Mouse (Mus musculus): ENCODE data around the gene Elf1.

- TF ChIP-seq GABPA (IDR thresholded peaks at IDR 0.05; ENCODE audit: low read depth, low read length) (no peak), EP300 (IDR thresholded peaks at IDR 0.05; ENCODE audit: low read depth in 1 of 2, low read length in 2 of 2) (no peak), CTCF (IDR thresholded peaks at IDR 0.05 in 2 of 3, conservative IDR thresholded peaks at IDR 0.05 in 1 of 3; ENCODE audit: control insufficient read depth in 1 of 3, insufficient read depth in 1 of 3, low read depth in 2 of 3, low read length in 3 of 3, poor library complexity in 1 of 3, severe bottlenecking in 1 of 3) (no peak), KAT2A (conservative IDR thresholded peaks at IDR 0.05; ENCODE audit: low read depth, low read length) (no peak), TAL1 (IDR thresholded peaks at IDR 0.05; ENCODE audit: low read length) (no peak), CHD2 (IDR thresholded peaks at IDR 0.05; ENCODE audit: low read length) (no peak), POLR2AphosphoS2 (IDR thresholded peaks at IDR 0.05; ENCODE audit: low read length) (no peak), ZKSCAN1 (IDR thresholded peaks at IDR 0.05; ENCODE audit: low read depth, low read length) (no peak), HCFC1 (IDR thresholded peaks at IDR 0.05; ENCODE audit: low read depth, low read length) (no peak), RCOR1 (IDR thresholded peaks at IDR 0.05; ENCODE audit: low read depth, low read length) (no peak), POLR2A (IDR thresholded peaks at IDR 0.05; ENCODE audit: control insufficient read depth in 1 of 2, insufficient read depth in 1 of 2, low read depth in 1 of 2, low read length in 2 of 2, poor library complexity in 1 of 2) (no peak), MYC (IDR thresholded peaks at IDR 0.05; ENCODE audit: low read depth, low read length) (no peak), MAX (IDR thresholded peaks at IDR 0.05; ENCODE audit: low read length) (no peak)
Observed at GRCm38 (mm10) chr14:79594069-79594468, 113.1 kb downstream of the Elf1 start.

All from MEL (cell line).